Mouse (Mus musculus) midbrain, embryonic 16.5 days (tissue): ENCODE results near the gene Prelp. TPM values are rescaled to one million over a fixed set of nuclear protein-coding genes. Genes with fewer than 3 reads are reported as not detected.

Experiments used
- ATAC-seq: fragments of 200-750 bp; cut with Nextera tagmentation; 2 replicates; pipeline ENCODE4 v1.8.0; 2017; ENCODE audit warnings: moderate TSS enrichment
- H3K27ac ChIP-seq: fragments of 300-500 bp; sonication (generic); 2 replicates; pipeline ENCODE4 v1.5.1; 2014; ENCODE audit warnings: mild to moderate bottlenecking, low read length, mixed read lengths
- H3K27me3 ChIP-seq: fragments of 300-500 bp; sonication (generic); 2 replicates; pipeline ENCODE4 v1.6.1; 2014; ENCODE audit warnings: low read depth, low read length, mixed read lengths; ENCODE audit not compliant: control insufficient read depth, insufficient read depth
- H3K36me3 ChIP-seq: fragments of 300-500 bp; sonication (generic); 2 replicates; pipeline ENCODE4 v1.6.1; 2014; ENCODE audit warnings: mild to moderate bottlenecking, low read length, moderate library complexity, mixed read lengths; ENCODE audit not compliant: control insufficient read depth, insufficient read depth
- H3K4me1 ChIP-seq: fragments of 300-500 bp; sonication (generic); 2 replicates; pipeline ENCODE4 v1.6.1; 2014; ENCODE audit warnings: mild to moderate bottlenecking, low read length, mixed read lengths; ENCODE audit not compliant: control insufficient read depth, insufficient read depth
- H3K4me2 ChIP-seq: fragments of 300-500 bp; sonication (generic); 2 replicates; pipeline ENCODE4 v1.6.1; 2014; ENCODE audit warnings: mild to moderate bottlenecking, low read length, mixed read lengths
- H3K4me3 ChIP-seq: fragments of 300-500 bp; sonication (generic); 2 replicates; pipeline ENCODE4 v1.5.1; 2014; ENCODE audit warnings: low read depth, mild to moderate bottlenecking, low read length, moderate library complexity, mixed read lengths
- H3K9ac ChIP-seq: fragments of 300-500 bp; sonication (generic); 2 replicates; pipeline ENCODE4 v1.6.1; 2014; ENCODE audit warnings: low read depth, low read length, mixed read lengths
- H3K9me3 ChIP-seq: fragments of 300-500 bp; sonication (generic); replicated peaks from 2 replicates; pipeline ENCODE4 v1.6.1; 2014; ENCODE audit warnings: mild to moderate bottlenecking, low read length, mixed read lengths; ENCODE audit not compliant: control insufficient read depth, poor library complexity, severe bottlenecking
- WGBS: fragments of 180-500 bp; shearing (Covaris S2); extraction: QIAGEN DNeasy Blood & Tissue Kit; methylation state at CpG from one replicate; pipeline ENCODE4 v1.1.7; 2014; 5-methylcytosine and 5-hydroxymethylcytosine counted together
- polyA plus RNA-seq: library from polyadenylated mRNA; unstranded; fragments of >200 nt; fragmentation: Nextera tagmentation; extraction: Ambion mirVana; gene quantifications from 2 replicates; pipeline ENCODE4 v1.2.1, GENCODE M21; 2015

Prelp gene
- polyA plus RNA-seq, 1 experiment from 2014 or later, result 9.1 TPM

DNA sequence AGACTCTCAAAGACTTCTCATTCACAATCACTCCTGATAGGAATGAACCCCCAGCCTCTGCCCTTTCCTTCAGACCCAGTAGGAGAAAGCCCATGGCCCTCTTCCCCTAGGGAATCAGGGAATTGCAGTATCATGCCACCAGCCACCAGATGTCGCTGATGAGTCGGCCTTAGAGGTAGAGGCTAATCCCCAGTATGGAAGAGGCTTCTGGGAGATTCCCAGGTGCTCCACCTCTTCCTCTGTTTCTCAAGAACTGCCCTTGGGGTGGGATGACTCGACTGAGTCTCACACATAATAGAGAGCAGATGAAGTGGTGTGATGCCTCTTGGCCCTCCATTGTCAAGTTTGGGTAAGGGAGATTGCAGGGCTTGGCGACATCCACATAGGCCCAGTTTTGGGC is 9.8 kb downstream of the Prelp start:
- H3K9ac ChIP-seq, result no peak overlapping the region
- no peaks in the 10 kb centered on the region for H3K27me3 ChIP-seq
- H3K4me1 ChIP-seq, result peaks cover 24% of the 10 kb centered on the region
- H3K4me2 ChIP-seq, result no peak overlapping the region
- H3K9me3 ChIP-seq, result no peaks in the 10 kb centered on the region
- no peaks in the 10 kb centered on the region for H3K36me3 ChIP-seq
- 27% methylated on average over 4 of the region's 4 CpGs for WGBS
- no peak overlapping the region for H3K4me3 ChIP-seq
- no peak for ATAC-seq
- no peak overlapping the region for H3K27ac ChIP-seq

DNA sequence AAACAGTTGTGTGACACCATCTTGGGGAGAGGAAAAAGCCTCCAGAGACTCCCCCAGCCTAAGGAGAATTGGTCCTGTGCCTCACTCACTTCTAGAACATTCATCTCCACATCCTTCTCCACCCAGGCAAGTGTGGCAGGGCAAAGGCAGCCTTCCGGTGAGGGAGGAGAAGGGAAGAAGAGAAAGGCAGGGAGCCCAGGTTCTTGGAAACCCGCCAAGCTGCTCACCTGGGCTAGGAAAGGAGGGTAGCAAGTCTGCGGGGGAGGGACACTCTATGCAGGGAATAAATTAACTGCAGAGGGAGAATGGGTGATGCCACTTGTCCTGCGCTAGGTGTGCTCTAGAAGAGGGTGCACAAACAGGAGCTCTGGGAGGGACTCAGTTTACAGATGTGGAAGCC is 10.2 kb downstream of the Prelp start:
- no peaks in the 10 kb centered on the region for H3K27me3 ChIP-seq
- 76% methylated on average over 4 of the region's 4 CpGs for WGBS
- H3K4me3 ChIP-seq, result no peak overlapping the region
- H3K9ac ChIP-seq, result no peak overlapping the region
- H3K9me3 ChIP-seq, result no peaks in the 10 kb centered on the region
- H3K4me2 ChIP-seq, result no peak overlapping the region
- ATAC-seq, result no peak
- H3K4me1 ChIP-seq, result peaks cover 24% of the 10 kb centered on the region
- no peak overlapping the region for H3K27ac ChIP-seq
- H3K36me3 ChIP-seq, result no peaks in the 10 kb centered on the region

DNA sequence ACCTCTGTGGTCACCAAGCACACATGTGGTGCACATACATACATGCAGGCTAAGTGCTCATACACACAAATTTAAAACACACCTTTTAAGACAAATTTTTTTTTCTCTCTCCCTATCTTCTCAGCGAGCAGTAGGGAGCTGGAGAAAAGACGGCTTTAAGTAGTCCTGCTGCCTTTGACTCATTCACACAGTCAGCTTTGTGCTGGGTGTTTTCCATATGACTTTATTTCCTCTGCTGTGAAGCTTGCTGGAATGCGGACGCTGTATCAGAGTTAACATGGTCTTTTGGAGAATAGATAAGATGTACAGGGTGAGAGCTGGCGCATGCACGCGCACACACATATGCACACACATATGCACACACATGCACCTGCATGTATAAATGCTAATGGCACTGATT is 11.1 kb downstream of the Prelp start:
- WGBS, result 83% methylated on average over 7 of the region's 7 CpGs
- no peak overlapping the region for H3K4me2 ChIP-seq
- ATAC-seq, result no peak
- peaks cover 24% of the 10 kb centered on the region for H3K4me1 ChIP-seq
- H3K27me3 ChIP-seq, result no peaks in the 10 kb centered on the region
- no peaks in the 10 kb centered on the region for H3K9me3 ChIP-seq
- no peaks in the 10 kb centered on the region for H3K36me3 ChIP-seq
- no peak overlapping the region for H3K27ac ChIP-seq
- no peak overlapping the region for H3K9ac ChIP-seq
- no peak overlapping the region for H3K4me3 ChIP-seq

DNA sequence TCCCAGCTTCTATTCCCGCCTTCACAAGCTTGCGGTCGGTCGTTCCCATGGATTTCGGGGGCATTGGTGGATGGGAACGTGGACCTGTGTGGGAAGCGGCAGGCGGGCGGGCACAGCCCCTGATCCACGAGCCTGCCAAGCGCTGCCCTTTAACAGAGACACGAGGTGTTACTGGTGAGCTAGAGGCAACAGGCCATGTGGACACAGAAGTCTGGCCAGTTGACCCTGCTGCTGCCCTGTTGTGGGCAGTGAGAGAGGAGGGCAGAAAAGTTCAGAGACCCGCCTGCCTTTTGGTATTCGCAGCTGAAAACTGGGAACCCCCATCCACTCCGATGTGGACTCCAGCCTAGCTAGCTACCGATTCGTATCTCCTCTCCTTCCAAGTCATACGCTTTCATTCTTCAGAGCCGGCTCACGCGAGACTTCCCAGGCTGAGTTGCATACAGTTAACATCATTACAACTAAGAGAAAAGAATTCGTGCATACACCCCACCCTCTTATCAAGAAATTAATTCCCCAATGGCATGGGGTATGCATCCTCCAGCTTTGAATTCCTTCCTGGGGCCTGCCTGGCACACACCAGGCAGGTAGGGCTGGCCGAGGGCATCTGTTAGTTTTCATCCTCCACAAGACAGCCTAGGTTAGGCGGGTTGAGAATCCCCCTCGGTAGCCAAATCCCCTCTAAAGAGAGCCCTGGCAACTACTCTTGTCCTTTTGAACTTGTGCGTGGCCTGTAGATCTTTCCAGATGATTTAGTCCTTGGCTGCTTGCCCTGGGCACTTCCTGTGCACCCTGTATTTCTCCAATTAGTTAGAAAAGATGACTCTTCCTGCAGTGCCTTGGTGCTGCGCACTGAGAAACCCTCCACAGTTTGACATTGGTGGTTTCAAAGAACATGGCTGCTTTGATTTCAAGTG is 12.3 kb downstream of the Prelp start:
- Histone ChIP-seq H3K27me3 (no peaks in the 10 kb centered on the region), H3K9me3 (no peaks in the 10 kb centered on the region)
- peak; percentile 54 for ATAC-seq

DNA sequence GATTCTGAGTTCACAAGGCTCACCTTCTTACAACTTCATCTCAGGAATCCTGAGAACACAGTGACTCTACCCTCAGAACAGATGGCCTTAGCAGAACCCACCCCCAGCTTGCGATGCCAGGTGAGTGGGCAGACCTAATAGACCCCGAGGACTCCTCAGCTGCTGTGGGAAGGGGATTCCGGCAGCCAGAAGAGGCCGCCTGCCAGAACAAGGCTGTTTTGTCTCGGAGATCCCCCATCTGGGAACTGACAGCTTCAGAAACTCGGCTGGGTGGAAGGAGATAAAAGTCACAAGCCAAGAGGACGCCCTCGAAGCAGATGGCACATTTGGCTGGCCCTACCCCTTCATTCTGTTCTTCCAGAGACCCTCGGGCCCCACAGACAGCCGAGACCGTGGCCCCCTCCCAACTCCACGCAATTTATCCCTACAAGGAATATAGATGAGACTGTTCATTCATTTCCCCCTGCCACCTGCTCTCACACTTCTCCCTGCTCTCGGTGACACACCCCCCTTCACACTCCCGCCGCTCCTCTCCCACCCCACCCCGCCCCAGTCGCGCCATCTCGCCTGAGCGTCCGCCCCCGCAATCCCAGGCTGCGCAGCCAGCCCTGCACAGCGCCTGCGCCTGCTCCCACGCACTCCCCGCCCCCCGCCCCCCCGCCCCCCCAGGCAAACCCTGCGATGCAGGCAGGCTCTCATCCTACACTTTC is 13.1 kb downstream of the Prelp start, which contains the start of gene Optc:
Optc (minus strand) TSS at position 51 of the 710 bp plus-strand sequence.
- Histone ChIP-seq H3K27ac (peak within 1 kb of the TSS; percentile 77), H3K4me2 (peak within 1 kb of the TSS; percentile 74), H3K9me3 (no peaks in the 10 kb centered on the region), H3K9ac (peak within 1 kb of the TSS; percentile 68), H3K27me3 (no peaks in the 10 kb centered on the region), H3K4me1 (peaks cover 24% of the 10 kb centered on the region), H3K36me3 (no peaks in the 10 kb centered on the region), H3K4me3 (peak within 1 kb of the TSS; percentile 43)
- WGBS, result 1% methylated on average over 26 of the region's 30 CpGs
- peak; percentile 89 for ATAC-seq

More for the DNA sequence above, 12.3 kb downstream of the Prelp start:
- peak overlapping the region; percentile 74 for H3K4me2 ChIP-seq
- no peaks in the 10 kb centered on the region for H3K36me3 ChIP-seq
- peak overlapping the region; percentile 43 for H3K4me3 ChIP-seq
- H3K27ac ChIP-seq, result peak overlapping the region; percentile 77
- 10% methylated on average over 27 of the region's 27 CpGs for WGBS
- H3K4me1 ChIP-seq, result peaks cover 24% of the 10 kb centered on the region
- peak overlapping the region; percentile 68 for H3K9ac ChIP-seq

DNA sequence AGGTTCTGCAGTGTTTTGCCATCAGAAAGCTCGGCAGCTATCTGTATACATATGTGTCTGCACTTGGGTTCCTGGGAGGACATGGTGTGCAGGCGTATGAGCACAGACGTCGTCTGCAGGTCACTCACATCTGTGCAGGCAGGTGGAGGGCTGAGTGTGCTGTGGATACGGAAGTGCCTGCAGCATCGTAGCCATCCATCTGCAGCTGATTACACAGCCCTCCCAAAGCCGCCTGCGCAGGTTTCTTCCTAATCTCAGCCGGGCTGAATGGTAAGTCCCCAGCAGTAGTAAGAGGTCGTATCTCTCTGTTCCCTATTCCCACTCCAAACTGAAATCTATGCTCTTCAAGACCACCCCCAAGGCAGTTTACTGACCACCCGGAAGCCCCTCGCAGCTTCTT is 14.8 kb downstream of the Prelp start:
- peak overlapping the region; percentile 10; the same call in 1 of the 2 replicates for H3K4me2 ChIP-seq
- no peak overlapping the region for H3K9ac ChIP-seq
- no peaks in the 10 kb centered on the region for H3K36me3 ChIP-seq
- no peak overlapping the region for H3K27ac ChIP-seq
- ATAC-seq, result no peak
- WGBS, result 41% methylated on average over 12 of the region's 12 CpGs
- H3K27me3 ChIP-seq, result no peaks in the 10 kb centered on the region
- H3K4me3 ChIP-seq, result no peak overlapping the region
- no peaks in the 10 kb centered on the region for H3K9me3 ChIP-seq
- peaks cover 24% of the 10 kb centered on the region for H3K4me1 ChIP-seq

DNA sequence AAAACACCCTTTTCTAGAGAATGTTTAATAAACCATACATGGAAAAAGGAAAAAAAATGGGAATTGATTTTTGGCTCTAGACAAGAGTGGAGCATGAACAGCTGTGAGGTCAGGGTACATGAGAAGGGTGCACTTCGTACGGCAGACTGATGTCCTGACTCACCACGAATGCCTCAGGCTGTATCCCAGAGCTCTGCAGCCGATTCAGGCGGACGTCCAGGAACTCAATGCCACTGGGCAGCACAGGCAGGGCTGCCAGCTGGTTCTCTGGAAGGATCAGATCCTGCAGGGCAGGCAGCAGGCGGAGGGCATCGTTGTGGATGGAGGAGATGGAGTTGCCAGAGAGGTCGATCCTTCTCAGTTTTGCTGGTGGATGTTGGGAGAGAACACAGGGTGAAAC is 20.4 kb downstream of the Prelp start:
- WGBS, result 78% methylated on average over 9 of the region's 9 CpGs
- H3K27ac ChIP-seq, result no peak overlapping the region
- ATAC-seq, result no peak
- H3K9me3 ChIP-seq, result no peaks in the 10 kb centered on the region
- no peak overlapping the region for H3K9ac ChIP-seq
- no peak overlapping the region for H3K4me2 ChIP-seq
- H3K4me3 ChIP-seq, result no peak overlapping the region
- H3K4me1 ChIP-seq, result 0 out of 2 replicates have a peak, but pooled peaks cover 3% of the 10 kb centered on the region
- H3K36me3 ChIP-seq, result no peaks in the 10 kb centered on the region
- no peaks in the 10 kb centered on the region for H3K27me3 ChIP-seq

DNA sequence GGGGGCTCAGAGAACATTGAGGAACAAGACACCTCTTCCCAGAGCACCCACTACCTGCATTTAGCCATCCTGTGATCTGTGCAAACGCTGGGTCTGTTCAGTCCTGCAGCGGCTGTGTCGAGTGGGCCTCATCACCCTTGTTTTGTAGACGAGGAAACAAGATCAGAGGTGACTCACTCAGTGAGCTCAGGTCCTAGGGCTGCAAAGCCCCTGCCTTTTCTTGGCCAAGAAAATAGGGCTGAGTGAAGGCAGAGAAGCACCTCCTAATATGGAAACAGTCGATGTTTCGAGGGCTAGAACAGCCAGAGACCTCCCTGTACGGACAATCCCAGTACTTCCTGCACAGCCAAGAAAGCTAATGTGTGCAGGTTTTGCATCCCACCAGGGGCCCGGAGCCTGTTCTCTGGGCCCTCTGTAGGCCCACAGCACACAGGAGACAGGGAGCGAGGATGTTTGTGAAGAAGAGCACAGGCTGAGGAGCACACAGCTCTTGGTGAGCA is 22.1 kb downstream of the Prelp start:
- ATAC-seq, result no peak
- 76% methylated on average over 9 of the region's 9 CpGs for WGBS
- H3K9ac ChIP-seq, result no peak overlapping the region
- H3K9me3 ChIP-seq, result no peaks in the 10 kb centered on the region
- no peaks in the 10 kb centered on the region for H3K27me3 ChIP-seq
- no peak overlapping the region for H3K27ac ChIP-seq
- no peak overlapping the region for H3K4me2 ChIP-seq
- 0 out of 2 replicates have a peak, but pooled peaks cover 3% of the 10 kb centered on the region for H3K4me1 ChIP-seq
- no peaks in the 10 kb centered on the region for H3K36me3 ChIP-seq
- H3K4me3 ChIP-seq, result no peak overlapping the region
